Mouse (Mus musculus) CH12F3 (cell line): Measurements from ENCODE around the gene Tmem131.

Experiments used
- in situ Hi-C: fragments of 300-500 bp; cut with MboI; formaldehyde crosslinking; loops from 2 replicates; pipeline ENCODE4 v1.14.3; 2020; ENCODE audit warnings: low sequenced_read_pairs

Gene Tmem131

GRCm38 (mm10) chr1:36789416-36789815 lies 154.1 kb downstream of the Tmem131 start:
- in situ Hi-C loops = no loop called here

- in situ Hi-C loops = no loop called here
These were observed 157.1 kb downstream of the Tmem131 start for GRCm38 (mm10) chr1:36786377-36786776.

- in situ Hi-C loops = no loop called here
These were observed 158.2 kb downstream of the Tmem131 start for GRCm38 (mm10) chr1:36785238-36785641.

- in situ Hi-C loops = loop anchor here (5.0 kb wide), 1 partner anchor 468 kb away; no protein-coding TSS in a partner anchor
These were observed 158.9 kb downstream of the Tmem131 start for GRCm38 (mm10) chr1:36784365-36785134.

- in situ Hi-C loops = loop anchor here (5.0 kb wide), 1 partner anchor 470 kb away; no protein-coding TSS in a partner anchor
These were observed 161.0 kb downstream of the Tmem131 start for GRCm38 (mm10) chr1:36782476-36782875.

- in situ Hi-C loops = loop anchor here (5.0 kb wide), 1 partner anchor 472 kb away; no protein-coding TSS in a partner anchor
These were observed 162.7 kb downstream of the Tmem131 start for GRCm38 (mm10) chr1:36780793-36781192.

GRCm38 (mm10) chr1:36772198-36772934 lies 171.1 kb downstream of the Tmem131 start:
- in situ Hi-C loops = no loop called here

GRCm38 (mm10) chr1:36770998-36771397 lies 172.5 kb downstream of the Tmem131 start:
- in situ Hi-C loops = no loop called here

- in situ Hi-C loops = no loop called here
These were observed 173.5 kb downstream of the Tmem131 start for GRCm38 (mm10) chr1:36769951-36770350.

GRCm38 (mm10) chr1:36768786-36769185 lies 174.7 kb downstream of the Tmem131 start:
- in situ Hi-C loops = no loop called here

GRCm38 (mm10) chr1:36767321-36767720 lies 176.1 kb downstream of the Tmem131 start:
- in situ Hi-C loops = no loop called here

- in situ Hi-C loops = no loop called here
These were observed 176.8 kb downstream of the Tmem131 start for GRCm38 (mm10) chr1:36766431-36767205.

- in situ Hi-C loops = no loop called here
These were observed 181.9 kb downstream of the Tmem131 start, which contains the start of gene Zap70 for GRCm38 (mm10) chr1:36761568-36761967. TSS of gene Zap70 (plus strand) at chr1:36761798.

- in situ Hi-C loops = no loop called here
These were observed 182.4 kb downstream of the Tmem131 start for GRCm38 (mm10) chr1:36761061-36761460.

- in situ Hi-C loops = no loop called here
These were observed 183.1 kb downstream of the Tmem131 start for GRCm38 (mm10) chr1:36760401-36760800.

GRCm38 (mm10) chr1:36759076-36759475 lies 184.4 kb downstream of the Tmem131 start:
- in situ Hi-C loops = no loop called here

- in situ Hi-C loops = no loop called here
These were observed 184.9 kb downstream of the Tmem131 start for GRCm38 (mm10) chr1:36758553-36758952.

GRCm38 (mm10) chr1:36753932-36754675 lies 189.4 kb downstream of the Tmem131 start:
- in situ Hi-C loops = no loop called here

GRCm38 (mm10) chr1:36746452-36746851 lies 197.0 kb downstream of the Tmem131 start:
- in situ Hi-C loops = no loop called here

GRCm38 (mm10) chr1:36745661-36746060 lies 197.8 kb downstream of the Tmem131 start:
- in situ Hi-C loops = no loop called here
